Mouse (Mus musculus): ENCODE results near the gene Marcksl1. TPM values are rescaled to one million over a fixed set of nuclear protein-coding genes. Genes with fewer than 3 reads are reported as not detected.

Marcksl1 gene
- total and polyA plus RNA-seq, 3 experiments, result 25.3 to 62.7 TPM; not detected in 1

DNA sequence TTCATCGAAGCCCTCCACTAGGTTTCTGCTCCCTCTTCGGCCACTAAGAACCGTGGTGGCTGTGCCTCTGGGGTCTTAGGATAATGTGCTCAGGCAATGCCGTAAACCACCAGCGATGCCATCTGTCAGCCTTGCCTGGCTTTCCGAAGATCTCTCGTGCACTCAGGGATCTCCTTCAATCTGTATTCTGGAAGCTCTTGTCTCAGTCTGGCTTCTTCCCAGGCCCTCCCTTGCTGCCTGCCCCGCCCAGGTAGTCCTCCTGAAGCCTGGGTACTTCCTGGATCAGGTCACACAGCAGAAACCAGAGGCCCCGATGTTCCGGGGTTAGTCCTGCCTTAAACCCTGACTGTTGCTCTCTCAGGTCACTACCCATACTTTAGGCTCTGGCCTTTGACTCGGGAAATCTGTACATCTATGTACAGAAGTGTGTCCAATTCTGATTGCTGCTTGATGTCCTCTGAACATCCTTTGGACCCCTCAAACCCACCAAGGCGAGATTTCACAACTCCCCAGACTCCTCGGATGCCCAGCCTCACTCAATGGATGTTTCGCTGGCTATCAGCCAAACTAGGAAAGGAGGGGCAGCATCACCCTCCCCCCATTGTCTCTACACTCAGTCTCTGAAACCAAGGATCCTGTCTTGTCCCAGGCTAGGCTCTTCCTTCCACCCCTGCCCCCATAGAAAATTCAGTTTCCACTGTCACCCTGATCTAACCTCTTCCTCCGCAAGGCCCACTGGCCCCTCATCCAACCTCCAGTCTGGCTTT, 4.4 kb upstream of the Marcksl1 start:
- H3K9ac ChIP-seq (ENCODE audit: control insufficient read depth, low read depth, low read length, poor library complexity, severe bottlenecking), result no peak overlapping the region
- no peaks in the 10 kb centered on the region; the same call in 1 of the 2 replicates for H3K79me2 ChIP-seq (ENCODE audit: control insufficient read depth, insufficient read depth, low read length, poor library complexity)
- H3K27me3 ChIP-seq (ENCODE audit: control insufficient read depth in 1 of 2, insufficient read depth in 2 of 2, low read length in 2 of 2), result no peaks in the 10 kb centered on the region
- no peak for TF ChIP-seq ELF1 (IDR thresholded peaks at IDR 0.05; ENCODE audit: low read depth, low read length)
- no peak for TF ChIP-seq E2F4 (IDR thresholded peaks at IDR 0.05; ENCODE audit: borderline replicate concordance, low read depth, low read length)
- TF ChIP-seq MAFK (IDR thresholded peaks at IDR 0.05; ENCODE audit: borderline replicate concordance, low read depth, low read length), result no peak
- no peak for TF ChIP-seq MAX (IDR thresholded peaks at IDR 0.05; ENCODE audit: low read length)
- no peak for TF ChIP-seq SIN3A (IDR thresholded peaks at IDR 0.05; ENCODE audit: low read length)
- TF ChIP-seq TAL1 (IDR thresholded peaks at IDR 0.05; ENCODE audit: low read length), result no peak
- no peak for TF ChIP-seq POLR2A (IDR thresholded peaks at IDR 0.05; ENCODE audit: control insufficient read depth in 1 of 2, insufficient read depth in 1 of 2, low read depth in 1 of 2, low read length in 2 of 2, poor library complexity in 1 of 2)
- TF ChIP-seq MEF2A (IDR thresholded peaks at IDR 0.05; ENCODE audit: extremely low read depth, insufficient replicate concordance, low read depth, low read length, poor library complexity, severe bottlenecking), result no peak
- no peak for TF ChIP-seq POLR2AphosphoS2 (IDR thresholded peaks at IDR 0.05; ENCODE audit: low read length)
- no peak for TF ChIP-seq ZKSCAN1 (IDR thresholded peaks at IDR 0.05; ENCODE audit: low read depth, low read length)
- TF ChIP-seq GATA1 (IDR thresholded peaks at IDR 0.05; ENCODE audit: low read depth, low read length), result no peak
- H3K27ac ChIP-seq (ENCODE audit: control insufficient read depth, low read depth, low read length), result no peak overlapping the region
- no peaks in the 10 kb centered on the region for H3K36me3 ChIP-seq (ENCODE audit: control insufficient read depth in 1 of 2, insufficient read depth in 2 of 2, low read length in 2 of 2)
- no peak overlapping the region for H3K4me3 ChIP-seq (ENCODE audit: control insufficient read depth in 1 of 2, insufficient read depth in 1 of 2, low read depth in 2 of 2, low read length in 2 of 2)
- no peaks in the 10 kb centered on the region for H3K9me3 ChIP-seq (replicated peaks; ENCODE audit: insufficient read depth, low read length)
- DNase-seq (ENCODE audit: low read depth, low spot score), result no peak
- peaks cover 0 to 6% of the 10 kb centered on the region in 2 experiments; a peak in 2 of 4 replicates for H3K4me1 ChIP-seq (ENCODE audit: control insufficient read depth in 1 of 2, insufficient read depth in 2 of 2, low read length in 2 of 2)

GRCm38 (mm10) chr4:129509650-129510049, 3.7 kb upstream of the Marcksl1 start:
- TF ChIP-seq E2F4 (IDR thresholded peaks at IDR 0.05; ENCODE audit: borderline replicate concordance, low read depth, low read length) (no peak), MYB (IDR thresholded peaks at IDR 0.05; ENCODE audit: low read depth, low read length) (no peak), GABPA (IDR thresholded peaks at IDR 0.05; ENCODE audit: low read depth, low read length) (no peak), TBP (IDR thresholded peaks at IDR 0.05; ENCODE audit: low read depth, low read length) (no peak), SMC3 (IDR thresholded peaks at IDR 0.05; ENCODE audit: low read depth, low read length) (no peak), ELF1 (IDR thresholded peaks at IDR 0.05; ENCODE audit: low read depth, low read length) (no peak), BHLHE40 (IDR thresholded peaks at IDR 0.05; ENCODE audit: borderline replicate concordance, low read depth, low read length) (no peak), NELFE (IDR thresholded peaks at IDR 0.05; ENCODE audit: low read depth, low read length) (no peak), ETS1 (IDR thresholded peaks at IDR 0.05; ENCODE audit: low read depth, low read length) (no peak), MXI1 (IDR thresholded peaks at IDR 0.05; ENCODE audit: low read depth, low read length) (no peak), EP300 (IDR thresholded peaks at IDR 0.05; ENCODE audit: low read depth in 1 of 2, low read length in 2 of 2) (no peak)
- DNase-seq (ENCODE audit: low read depth, low spot score), result no peak
- H3K4me1 ChIP-seq (ENCODE audit: control insufficient read depth in 1 of 2, insufficient read depth in 2 of 2, low read length in 2 of 2), result peaks cover 0 to 6% of the 10 kb centered on the region in 2 experiments; a peak in 2 of 4 replicates
- no peaks in the 10 kb centered on the region for H3K27me3 ChIP-seq (ENCODE audit: control insufficient read depth in 1 of 2, insufficient read depth in 2 of 2, low read length in 2 of 2)
- no peaks in the 10 kb centered on the region; the same call in 1 of the 2 replicates for H3K79me2 ChIP-seq (ENCODE audit: control insufficient read depth, insufficient read depth, low read length, poor library complexity)
- no peak overlapping the region for H3K27ac ChIP-seq (ENCODE audit: control insufficient read depth, low read depth, low read length)
- H3K9ac ChIP-seq (ENCODE audit: control insufficient read depth, low read depth, low read length, poor library complexity, severe bottlenecking), result no peak overlapping the region
- H3K4me3 ChIP-seq (ENCODE audit: control insufficient read depth in 1 of 2, insufficient read depth in 1 of 2, low read depth in 2 of 2, low read length in 2 of 2), result no peak overlapping the region
- no peaks in the 10 kb centered on the region for H3K36me3 ChIP-seq (ENCODE audit: control insufficient read depth in 1 of 2, insufficient read depth in 2 of 2, low read length in 2 of 2)
- H3K9me3 ChIP-seq (replicated peaks; ENCODE audit: insufficient read depth, low read length), result no peaks in the 10 kb centered on the region
